Mouse (Mus musculus) kidney, adult 2 months (tissue): ENCODE data around the gene Ghsr.

Experiments used
- CTCF ChIP-seq: fragments of 200-500 bp; conservative IDR thresholded peaks from 2 replicates; pipeline ENCODE4 v1.5.1; 2011; ENCODE audit warnings: low read depth, mild to moderate bottlenecking, control low read depth, low read length, moderate library complexity, mixed read lengths; ENCODE audit not compliant: insufficient read depth, insufficient read length
- POLR2A ChIP-seq: fragments of 200-500 bp; IDR thresholded peaks from one replicate; pipeline ENCODE4 v1.6.1; 2011; ENCODE audit warnings: low read depth, low read length, control low read depth

GRCm38 (mm10) chr3:27389923-27390322, 18.8 kb downstream of the Ghsr start:
- TF ChIP-seq CTCF = no peak
- no peak for TF ChIP-seq POLR2A
